Mouse (Mus musculus): Measurements from ENCODE around the gene Prune1. TPM values are rescaled to one million over a fixed set of nuclear protein-coding genes. Genes with fewer than 3 reads are reported as not detected.

Prune1 gene
- polyA plus RNA-seq, 1 experiment = 22.2 TPM

DNA sequence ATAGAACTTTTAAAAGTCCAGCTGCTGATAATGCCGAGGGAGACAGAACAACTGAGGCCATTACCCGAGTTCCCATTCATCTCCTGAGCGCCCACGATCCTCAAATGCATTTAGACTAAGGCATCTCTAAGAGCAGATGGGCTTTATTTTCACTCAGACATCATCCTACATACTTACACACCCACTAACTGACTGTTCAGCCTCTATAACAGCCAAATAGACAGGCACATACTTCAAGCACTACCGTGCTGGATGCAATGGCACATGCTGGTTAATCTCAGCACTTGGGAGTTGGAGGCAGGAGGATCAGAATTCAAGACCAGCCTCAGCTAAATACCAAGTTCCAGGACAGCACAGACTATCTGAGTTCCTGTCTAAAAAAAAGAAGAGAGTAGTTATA is 12.1 kb downstream of the Prune1 start:
- Histone ChIP-seq H3K4me1 (ENCODE audit: control insufficient read depth, insufficient read depth, low read length) (no peaks in the 10 kb centered on the region), H3K27ac (ENCODE audit: insufficient read depth, low read length) (no peak overlapping the region), H3K4me3 (ENCODE audit: insufficient read depth, low read length) (no peak overlapping the region)
- no peak for TF ChIP-seq POLR2A (IDR thresholded peaks at IDR 0.05; ENCODE audit: low read depth, low read length)
- TF ChIP-seq CTCF (IDR thresholded peaks at IDR 0.05; ENCODE audit: borderline replicate concordance, insufficient read depth, low read length) = no peak

DNA sequence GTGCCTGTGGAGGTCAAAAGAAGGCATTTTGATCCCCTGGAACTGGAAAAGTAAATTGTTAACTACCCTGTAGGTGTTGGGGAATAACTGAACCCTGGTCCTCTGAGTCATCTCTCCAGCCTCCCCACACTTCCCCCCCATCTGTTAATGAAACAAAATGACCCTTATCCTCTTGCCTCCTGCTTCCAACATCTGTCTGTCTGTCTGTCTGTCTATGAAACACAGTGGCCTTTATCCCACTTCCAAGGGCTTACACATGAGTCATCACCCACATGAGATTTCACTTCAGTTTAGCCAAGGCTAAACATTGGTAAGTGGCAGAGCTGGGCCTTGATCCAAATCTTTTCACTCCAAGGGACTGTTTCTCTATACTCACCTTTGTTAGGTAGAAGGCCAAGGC is 14.0 kb downstream of the Prune1 start:
- Histone ChIP-seq H3K27ac (ENCODE audit: insufficient read depth, low read length) (no peak overlapping the region), H3K4me3 (ENCODE audit: insufficient read depth, low read length) (no peak overlapping the region), H3K4me1 (ENCODE audit: control insufficient read depth, insufficient read depth, low read length) (no peaks in the 10 kb centered on the region)
- no peak for TF ChIP-seq CTCF (IDR thresholded peaks at IDR 0.05; ENCODE audit: borderline replicate concordance, insufficient read depth, low read length)
- TF ChIP-seq POLR2A (IDR thresholded peaks at IDR 0.05; ENCODE audit: low read depth, low read length) = no peak

GRCm38 (mm10) chr3:95266052-95266451 is 15.8 kb downstream of the Prune1 start:
- H3K4me1 ChIP-seq (ENCODE audit: control insufficient read depth, insufficient read depth, low read length) = peaks cover 6% of the 10 kb centered on the region; the same call in 1 of the 2 replicates
- H3K27ac ChIP-seq (ENCODE audit: insufficient read depth, low read length) = no peak overlapping the region
- no peak overlapping the region for H3K4me3 ChIP-seq (ENCODE audit: insufficient read depth, low read length)
- TF ChIP-seq CTCF (IDR thresholded peaks at IDR 0.05; ENCODE audit: borderline replicate concordance, insufficient read depth, low read length) = no peak
- TF ChIP-seq POLR2A (IDR thresholded peaks at IDR 0.05; ENCODE audit: low read depth, low read length) = no peak

DNA sequence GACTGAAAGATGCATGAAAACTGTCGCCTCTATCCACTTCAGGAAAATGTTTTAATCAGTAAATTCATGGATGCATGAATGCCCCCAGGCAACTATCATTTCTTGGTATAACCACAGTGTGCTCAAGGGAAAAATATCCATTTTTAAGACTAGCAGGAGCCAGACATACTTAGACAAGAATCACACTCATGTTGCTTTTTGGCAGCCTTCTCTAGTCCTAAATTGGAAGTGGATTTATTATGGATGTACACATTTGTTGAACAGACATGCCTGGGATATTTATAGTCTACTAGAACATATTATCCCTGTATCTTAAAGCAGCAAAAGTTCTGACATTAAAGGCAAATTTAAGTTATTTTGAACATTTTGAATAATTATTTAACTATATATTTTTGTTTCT is 17.2 kb downstream of the Prune1 start:
- no peak for TF ChIP-seq POLR2A (IDR thresholded peaks at IDR 0.05; ENCODE audit: low read depth, low read length)
- TF ChIP-seq CTCF (IDR thresholded peaks at IDR 0.05; ENCODE audit: borderline replicate concordance, insufficient read depth, low read length) = no peak
- Histone ChIP-seq H3K27ac (ENCODE audit: insufficient read depth, low read length) (no peak overlapping the region), H3K4me3 (ENCODE audit: insufficient read depth, low read length) (no peak overlapping the region), H3K4me1 (ENCODE audit: control insufficient read depth, insufficient read depth, low read length) (peaks cover 6% of the 10 kb centered on the region; the same call in 1 of the 2 replicates)

DNA sequence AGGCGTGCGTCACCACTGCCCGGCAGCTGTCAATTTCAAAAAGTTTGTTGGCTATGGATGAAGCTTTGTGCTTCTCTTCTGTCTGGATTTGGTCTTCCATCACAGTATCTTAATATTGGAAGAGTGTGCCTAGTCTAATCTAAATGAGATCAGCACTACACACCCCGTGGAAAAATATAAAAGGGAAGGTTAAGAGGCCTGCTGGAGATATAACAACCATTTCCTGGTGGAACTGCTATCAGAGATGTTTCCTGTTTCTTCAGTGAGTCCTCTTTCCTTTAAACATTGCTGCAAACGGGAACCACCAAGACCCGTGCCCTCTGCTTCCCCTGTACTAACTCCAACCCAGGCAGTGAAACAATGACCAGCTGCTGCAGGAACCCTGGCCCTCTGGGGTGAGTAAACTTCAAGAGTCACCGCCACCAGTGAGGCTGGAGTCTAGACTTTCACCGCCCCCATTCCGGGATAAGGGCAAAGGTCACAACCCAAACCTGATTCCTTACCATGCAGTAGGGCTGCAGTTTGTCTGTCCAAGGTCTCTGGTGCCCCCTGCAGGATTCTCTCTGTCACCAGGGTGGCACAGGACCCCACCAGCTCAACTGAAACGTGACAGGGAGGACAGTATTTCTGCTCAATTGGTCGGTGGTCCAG is 18.7 kb downstream of the Prune1 start:
- peaks cover 6% of the 10 kb centered on the region; the same call in 1 of the 2 replicates for H3K4me1 ChIP-seq (ENCODE audit: control insufficient read depth, insufficient read depth, low read length)
- no peak overlapping the region for H3K4me3 ChIP-seq (ENCODE audit: insufficient read depth, low read length)
- TF ChIP-seq POLR2A (IDR thresholded peaks at IDR 0.05; ENCODE audit: low read depth, low read length) = no peak
- peak; percentile 52; the same call in 1 of the 2 replicates for TF ChIP-seq CTCF (IDR thresholded peaks at IDR 0.05; ENCODE audit: borderline replicate concordance, insufficient read depth, low read length)
- no peak overlapping the region for H3K27ac ChIP-seq (ENCODE audit: insufficient read depth, low read length)

DNA sequence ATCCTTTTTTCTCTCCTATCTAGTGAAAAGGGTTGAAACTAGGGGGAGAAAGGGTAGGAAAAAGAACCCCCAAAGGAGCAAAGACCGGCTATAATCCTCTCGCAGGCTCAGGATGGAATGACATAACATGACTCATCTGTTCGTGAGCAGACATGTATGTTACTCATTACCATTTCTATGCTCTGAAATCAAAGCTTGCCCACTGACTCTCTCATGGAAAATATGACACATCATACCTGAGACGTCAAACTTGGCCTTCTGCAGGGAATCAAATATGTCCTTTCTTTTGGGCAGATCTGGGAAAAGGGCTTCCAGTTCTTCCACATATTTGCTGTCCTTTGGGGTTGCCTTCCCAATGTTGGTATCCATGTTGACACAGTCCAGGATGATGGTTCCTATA is 19.9 kb downstream of the Prune1 start:
- Histone ChIP-seq H3K4me3 (ENCODE audit: insufficient read depth, low read length) (no peak overlapping the region), H3K4me1 (ENCODE audit: control insufficient read depth, insufficient read depth, low read length) (peaks cover 6% of the 10 kb centered on the region; the same call in 1 of the 2 replicates), H3K27ac (ENCODE audit: insufficient read depth, low read length) (peak overlapping the region; percentile 83)
- TF ChIP-seq POLR2A (IDR thresholded peaks at IDR 0.05; ENCODE audit: low read depth, low read length) (no peak), CTCF (IDR thresholded peaks at IDR 0.05; ENCODE audit: borderline replicate concordance, insufficient read depth, low read length) (no peak)

DNA sequence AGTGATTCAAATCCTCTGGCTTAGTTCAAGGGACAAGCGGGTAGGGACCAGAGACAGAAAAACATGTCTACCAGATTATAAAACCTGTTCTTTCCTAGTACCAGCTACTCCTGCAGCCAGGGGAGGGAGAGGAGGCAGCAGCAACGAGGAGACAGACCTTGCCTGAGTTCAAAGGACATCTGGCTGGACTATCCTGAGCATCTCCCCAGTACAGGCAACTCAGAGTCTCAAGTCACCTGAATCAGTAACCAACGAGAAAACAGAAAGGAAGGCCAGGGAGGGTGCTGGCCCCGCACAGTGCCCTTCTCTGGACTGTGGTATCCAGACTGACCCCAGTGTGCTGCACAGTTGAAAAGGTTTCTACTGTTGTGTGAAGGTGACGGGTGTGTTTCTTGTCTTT is 24.9 kb downstream of the Prune1 start:
- no peak overlapping the region for H3K27ac ChIP-seq (ENCODE audit: insufficient read depth, low read length)
- no peak overlapping the region for H3K4me3 ChIP-seq (ENCODE audit: insufficient read depth, low read length)
- 0 out of 2 replicates have a peak, but pooled peaks cover 1% of the 10 kb centered on the region for H3K4me1 ChIP-seq (ENCODE audit: control insufficient read depth, insufficient read depth, low read length)
- TF ChIP-seq CTCF (IDR thresholded peaks at IDR 0.05; ENCODE audit: borderline replicate concordance, insufficient read depth, low read length) (no peak), POLR2A (IDR thresholded peaks at IDR 0.05; ENCODE audit: low read depth, low read length) (no peak)

DNA sequence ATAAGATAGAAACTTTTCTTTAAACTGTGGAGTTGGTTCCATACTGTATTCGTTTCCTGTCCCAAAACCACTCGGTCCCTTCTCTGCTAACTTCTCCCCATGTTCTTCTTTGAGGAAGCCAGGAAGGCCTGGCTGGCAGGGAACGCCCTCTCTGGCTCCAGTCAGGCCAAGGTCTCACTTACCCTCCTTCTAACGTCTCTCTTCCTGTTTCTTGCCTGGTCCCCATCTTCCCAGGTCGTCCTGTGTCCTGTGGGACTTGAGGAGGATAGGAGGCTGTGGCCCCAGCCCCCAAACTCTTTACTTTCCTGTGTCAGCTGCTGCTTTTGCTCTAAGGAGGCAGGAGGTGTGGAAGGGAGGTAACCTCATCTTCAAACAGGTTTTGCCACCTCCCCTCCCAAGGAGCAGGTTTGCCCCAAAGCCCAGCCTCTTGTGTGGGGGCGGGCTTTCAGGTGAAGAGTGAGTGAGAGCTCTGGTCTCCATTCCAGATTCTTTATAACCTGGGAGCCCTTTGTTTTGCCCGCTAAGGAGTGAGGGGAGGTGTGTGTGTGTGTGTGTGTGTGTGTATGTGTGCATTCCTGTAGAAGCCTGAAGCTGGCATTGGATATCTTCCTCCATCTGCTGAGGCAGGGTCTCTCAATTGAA is 31.0 kb downstream of the Prune1 start, which contains the start of gene Bnipl:
Gene Bnipl, minus strand, starts transcription at position 411 of the 642 bp plus-strand sequence.
- Histone ChIP-seq H3K4me1 (ENCODE audit: control insufficient read depth, insufficient read depth, low read length) (peaks cover 5% of the 10 kb centered on the region; the same call in 1 of the 2 replicates), H3K4me3 (ENCODE audit: insufficient read depth, low read length) (no peak within 1 kb of the TSS), H3K27ac (ENCODE audit: insufficient read depth, low read length) (no peak within 1 kb of the TSS)
- no peak for TF ChIP-seq POLR2A (IDR thresholded peaks at IDR 0.05; ENCODE audit: low read depth, low read length)
- no peak for TF ChIP-seq CTCF (IDR thresholded peaks at IDR 0.05; ENCODE audit: borderline replicate concordance, insufficient read depth, low read length)

DNA sequence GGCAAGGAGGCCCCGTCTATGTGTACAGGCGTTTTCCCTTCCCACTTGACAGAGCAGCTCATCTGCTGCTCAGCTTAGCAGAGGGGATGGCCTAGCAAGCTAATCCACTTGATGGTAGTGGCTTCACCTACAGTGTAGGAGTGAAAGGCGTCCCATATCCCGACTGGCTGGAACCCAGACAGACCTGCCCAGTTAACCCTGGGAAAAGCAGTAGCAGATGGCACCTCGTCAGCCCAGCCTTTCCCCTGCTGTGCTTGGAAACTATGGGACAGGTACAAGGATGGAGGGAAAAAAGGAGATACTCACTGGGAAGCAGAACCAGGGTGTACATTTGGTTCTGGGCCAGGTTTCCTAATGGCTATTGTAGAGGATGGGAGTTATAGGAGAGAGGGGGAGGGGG is 31.5 kb downstream of the Prune1 start:
- no peak overlapping the region for H3K27ac ChIP-seq (ENCODE audit: insufficient read depth, low read length)
- no peak overlapping the region for H3K4me3 ChIP-seq (ENCODE audit: insufficient read depth, low read length)
- H3K4me1 ChIP-seq (ENCODE audit: control insufficient read depth, insufficient read depth, low read length) = peaks cover 5% of the 10 kb centered on the region; the same call in 1 of the 2 replicates
- no peak for TF ChIP-seq CTCF (IDR thresholded peaks at IDR 0.05; ENCODE audit: borderline replicate concordance, insufficient read depth, low read length)
- TF ChIP-seq POLR2A (IDR thresholded peaks at IDR 0.05; ENCODE audit: low read depth, low read length) = no peak
